Mouse (Mus musculus): ENCODE measurements around the gene Naa80.

Naa80 gene

DNA sequence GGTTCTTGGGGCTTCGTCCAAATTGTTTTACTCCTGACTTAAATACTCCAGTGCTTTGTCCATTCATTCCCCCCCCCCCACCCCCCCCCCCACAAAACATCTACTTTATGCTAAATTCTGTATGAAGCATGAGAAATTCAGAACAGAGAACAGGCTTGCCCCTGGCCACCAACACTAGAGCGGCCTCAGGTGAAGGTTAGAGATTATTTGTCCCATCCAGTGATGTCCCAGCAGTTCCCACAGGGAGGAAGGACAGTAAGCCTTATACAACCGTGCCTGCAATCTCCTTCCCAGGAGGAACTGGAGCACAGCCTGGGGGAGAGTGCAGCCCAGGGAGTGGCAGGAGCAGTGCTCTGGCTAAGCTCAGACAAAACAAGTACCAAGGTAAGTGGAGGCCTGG is at the start of gene Naa80:
Gene Naa80, plus strand, starts transcription at position 301 of the 400 bp plus-strand sequence.
- no peak for DNase-seq

DNA sequence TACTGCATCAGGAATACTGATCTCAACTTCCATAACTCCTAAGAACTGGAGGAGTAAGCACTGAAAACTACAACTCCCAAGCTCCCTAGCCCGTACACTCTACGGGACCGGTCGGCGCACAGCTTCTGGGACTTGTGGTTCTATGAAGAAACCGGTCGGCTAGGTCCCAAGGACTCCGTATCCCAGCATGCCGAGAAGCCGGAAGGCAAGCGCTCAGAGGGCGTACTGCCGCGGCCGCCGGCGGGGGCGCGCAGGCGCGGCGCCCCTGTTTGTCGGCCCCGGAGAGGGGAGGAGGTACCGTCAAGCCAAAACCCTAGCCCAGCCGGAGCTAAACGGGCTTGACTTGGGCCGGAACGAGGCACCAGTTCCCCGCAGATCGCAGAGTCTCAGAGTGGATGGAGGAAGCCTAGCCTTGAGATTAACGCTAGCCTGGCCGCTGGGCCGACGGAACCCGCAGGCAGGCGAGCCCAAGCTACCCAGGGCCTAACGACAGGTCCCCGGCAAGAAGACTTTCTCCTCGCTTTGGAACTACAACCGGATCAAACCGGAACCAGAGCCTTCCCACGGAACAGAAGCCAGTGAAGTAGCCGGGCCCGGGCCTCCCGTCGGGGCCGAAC is 44.8 kb upstream of the Naa80 start, which contains the start of gene Tmem115:
Gene Tmem115, plus strand, starts transcription at position 155 of the 617 bp plus-strand sequence.
- DNase-seq, result peak; percentile 98

DNA sequence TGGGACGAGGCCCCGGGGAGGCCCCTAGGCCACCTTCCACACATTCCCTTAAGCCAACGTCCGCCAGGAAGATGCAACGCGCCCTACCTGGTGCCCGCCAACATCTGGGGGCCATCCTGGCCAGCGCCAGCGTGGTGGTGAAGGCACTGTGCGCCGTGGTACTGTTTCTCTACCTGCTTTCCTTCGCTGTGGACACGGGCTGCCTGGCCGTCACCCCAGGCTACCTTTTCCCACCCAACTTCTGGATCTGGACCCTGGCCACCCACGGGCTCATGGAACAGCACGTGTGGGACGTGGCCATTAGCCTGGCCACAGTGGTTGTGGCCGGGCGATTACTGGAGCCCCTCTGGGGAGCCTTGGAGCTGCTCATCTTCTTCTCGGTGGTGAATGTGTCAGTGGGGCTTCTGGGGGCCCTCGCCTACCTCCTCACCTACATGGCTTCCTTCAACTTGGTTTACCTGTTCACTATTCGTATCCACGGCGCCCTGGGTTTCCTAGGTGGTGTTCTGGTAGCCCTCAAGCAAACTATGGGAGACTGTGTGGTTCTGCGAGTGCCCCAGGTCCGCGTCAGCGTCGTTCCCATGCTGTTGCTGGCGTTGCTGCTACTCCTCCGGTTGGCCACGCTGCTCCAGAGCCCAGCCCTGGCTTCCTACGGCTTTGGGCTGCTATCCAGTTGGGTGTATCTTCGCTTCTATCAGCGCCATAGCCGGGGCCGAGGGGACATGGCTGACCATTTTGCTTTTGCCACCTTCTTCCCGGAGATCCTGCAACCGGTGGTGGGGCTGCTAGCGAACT is 44.1 kb upstream of the Naa80 start:
- DNase-seq, result peak; percentile 40

DNA sequence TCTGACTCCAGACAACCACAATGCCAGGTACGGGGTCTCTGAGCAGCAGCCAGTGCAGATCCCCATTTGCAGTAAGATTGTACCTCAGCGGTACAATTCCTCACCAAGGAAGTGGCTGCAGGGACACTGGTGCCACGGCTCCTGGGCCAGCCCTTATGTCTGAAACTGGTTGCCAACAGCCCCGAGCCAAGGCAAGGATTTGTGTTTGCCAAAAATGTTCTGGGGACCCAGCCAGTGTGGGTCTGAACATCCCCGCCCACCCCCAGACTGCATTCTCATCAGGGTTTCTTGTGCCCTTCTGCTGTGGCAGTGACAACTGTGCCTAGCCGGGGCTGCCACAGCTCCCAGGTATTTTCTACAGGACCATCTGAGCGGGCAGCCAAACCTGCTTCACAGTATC is 40.5 kb upstream of the Naa80 start:
- no peak for DNase-seq

DNA sequence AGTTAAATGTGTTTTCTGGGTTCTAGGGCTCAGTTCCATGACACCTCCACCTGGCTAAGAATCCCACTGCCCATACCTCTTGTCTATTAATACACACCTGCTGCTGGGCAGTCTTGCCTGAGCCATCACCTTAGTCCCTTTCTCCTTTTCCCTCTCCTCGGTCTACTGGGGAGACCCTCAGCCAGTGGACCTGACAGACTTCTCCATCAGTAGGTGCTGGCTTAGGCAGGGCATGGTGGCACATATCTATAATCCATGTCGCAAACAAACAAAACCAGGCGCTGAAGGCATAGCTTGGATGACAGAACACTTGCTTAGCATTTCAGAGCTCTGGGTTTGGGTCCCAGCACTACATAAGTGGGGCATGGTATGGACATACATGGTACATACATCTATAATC is 40.0 kb upstream of the Naa80 start:
- no peak for DNase-seq

DNA sequence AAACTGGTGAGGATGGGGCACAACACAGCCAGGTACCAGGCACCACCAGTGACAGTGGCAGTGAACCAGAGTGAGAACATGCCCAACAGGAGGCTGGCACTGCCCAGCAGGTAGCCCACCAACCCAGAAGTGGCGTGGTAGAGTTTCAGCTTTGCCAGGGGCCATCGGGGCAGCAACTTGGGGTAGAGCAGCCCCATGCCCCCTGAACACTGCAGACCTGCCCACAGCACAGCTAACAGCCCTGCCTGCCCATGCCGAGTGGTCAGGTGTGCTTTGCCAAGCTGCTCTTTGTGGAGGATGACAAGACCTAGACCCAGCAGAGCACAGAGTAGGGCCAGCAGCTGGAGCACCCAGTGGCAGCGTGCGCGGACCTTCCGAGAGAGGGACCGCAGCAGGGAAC is 38.7 kb upstream of the Naa80 start:
- DNase-seq, result peak; percentile 18

DNA sequence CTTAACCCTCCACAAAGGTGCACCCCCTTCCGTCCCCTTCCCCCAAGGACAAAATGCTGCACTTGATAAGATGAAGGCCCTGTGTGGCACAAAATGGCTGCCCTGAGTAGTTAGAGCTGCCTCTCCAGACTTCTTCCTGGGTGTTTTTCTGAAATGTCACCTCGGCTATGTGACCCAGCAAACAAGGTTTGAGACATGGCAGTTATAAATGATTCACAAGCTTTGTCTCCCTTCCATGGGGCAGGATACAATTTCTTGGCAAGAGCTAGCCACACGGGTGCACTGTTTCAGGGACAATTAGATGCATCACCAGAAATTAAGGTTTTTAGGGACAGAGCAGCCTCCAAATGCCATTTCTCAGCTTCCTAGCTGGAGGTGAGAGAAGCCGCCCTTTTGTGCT is 38.3 kb upstream of the Naa80 start:
- DNase-seq, result peak; percentile 28

DNA sequence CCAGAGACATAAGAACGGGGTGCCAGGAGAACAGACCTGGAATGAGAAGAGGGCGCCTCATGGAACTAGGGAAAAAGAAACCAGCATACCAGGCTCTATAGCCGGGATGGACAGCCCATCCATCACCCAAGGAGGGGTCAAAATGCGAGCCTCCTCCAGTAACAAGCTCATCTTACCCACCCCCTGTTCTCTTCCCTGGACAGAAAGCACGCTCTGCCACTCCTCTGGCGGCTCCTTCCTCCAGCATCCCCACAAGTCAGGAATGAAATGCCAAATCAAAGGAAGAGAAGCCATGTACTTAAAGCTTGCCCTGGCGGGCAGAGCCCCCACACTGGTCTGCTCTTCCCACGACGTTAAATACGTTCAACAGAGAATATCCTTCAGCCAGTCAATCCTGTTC is 37.7 kb upstream of the Naa80 start:
- DNase-seq, result no peak

DNA sequence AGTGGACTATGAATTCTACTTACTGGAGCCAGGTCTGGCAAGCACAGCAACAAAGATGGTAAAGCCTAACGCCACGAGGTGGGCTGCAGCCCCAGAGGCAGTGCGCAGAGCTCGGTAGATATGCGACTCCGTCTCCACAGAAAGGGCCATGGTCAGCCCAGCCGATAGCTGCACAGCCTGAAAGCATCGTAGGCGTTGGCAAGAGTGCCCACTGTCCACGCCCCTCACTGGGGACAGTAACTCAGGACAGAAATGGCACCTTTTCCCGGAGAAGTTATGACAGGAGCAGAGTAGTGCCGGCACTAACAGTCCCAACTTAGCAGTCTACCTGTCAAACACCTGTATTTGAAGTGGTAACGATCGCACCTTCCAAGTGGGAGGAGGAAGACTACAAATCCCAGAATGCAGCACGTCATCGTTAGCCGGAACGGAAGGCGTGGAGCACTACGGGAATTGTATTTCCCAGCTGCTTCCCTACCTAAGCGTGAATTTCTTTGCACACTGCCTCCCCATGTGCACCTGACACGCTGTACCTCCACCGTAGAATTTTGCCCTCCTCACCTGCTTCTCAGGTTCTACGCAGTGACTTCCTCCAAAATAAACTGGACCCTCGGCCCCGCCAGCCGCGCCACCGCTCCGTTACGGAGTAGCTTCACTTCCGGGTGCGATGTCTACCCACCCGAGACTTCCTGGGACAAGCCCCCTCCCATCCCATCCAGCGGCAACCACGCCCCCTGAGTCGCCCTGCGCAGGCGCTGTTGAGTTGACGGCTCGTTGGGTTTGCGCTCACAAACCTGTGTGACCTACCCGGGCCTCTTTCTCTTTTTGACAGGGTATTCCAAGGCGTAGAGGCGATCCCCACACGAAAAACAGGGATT is 37.0 kb upstream of the Naa80 start, which contains the start of the genes Cyb561d2 and Nprl2:
Gene Cyb561d2, minus strand, starts transcription at position 720 of the 878 bp plus-strand sequence.
Gene Nprl2, plus strand, starts transcription at position 753 of the 878 bp plus-strand sequence.
- DNase-seq, result peak; percentile 94

DNA sequence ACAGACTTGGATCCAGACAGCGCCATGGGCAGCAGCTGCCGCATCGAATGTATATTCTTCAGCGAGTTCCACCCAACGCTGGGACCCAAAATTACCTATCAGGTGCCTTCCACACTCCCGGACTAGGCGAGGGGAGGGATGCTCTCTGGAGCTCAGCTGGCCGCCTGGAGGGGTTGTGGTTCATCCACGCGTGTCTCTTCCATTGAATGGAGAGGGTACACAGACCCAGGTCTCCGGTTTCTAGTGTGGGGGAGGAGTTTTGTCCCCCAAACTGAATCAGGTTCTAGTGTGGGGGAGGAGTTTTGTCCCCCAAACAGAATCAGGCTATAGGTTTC is 36.4 kb upstream of the Naa80 start:
- no peak for DNase-seq

DNA sequence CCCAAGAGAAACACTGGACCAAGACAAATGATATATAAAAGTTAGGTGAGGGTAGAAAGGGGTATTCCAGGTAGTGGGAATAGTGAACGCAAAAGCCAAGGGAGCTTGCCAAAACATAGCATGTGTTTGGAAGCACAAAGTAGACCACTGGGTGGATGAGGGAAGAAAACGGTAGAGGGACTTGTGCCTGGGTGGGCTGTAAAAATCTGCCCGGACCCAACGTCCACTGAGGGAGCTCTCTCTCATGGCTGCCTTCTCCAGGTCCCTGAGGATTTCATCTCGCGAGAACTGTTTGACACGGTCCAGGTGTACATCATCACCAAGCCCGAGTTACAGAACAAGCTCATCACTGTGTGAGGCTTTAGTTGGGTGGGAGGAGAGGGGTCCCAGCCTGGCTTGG is 36.0 kb upstream of the Naa80 start:
- peak; percentile 35 for DNase-seq

DNA sequence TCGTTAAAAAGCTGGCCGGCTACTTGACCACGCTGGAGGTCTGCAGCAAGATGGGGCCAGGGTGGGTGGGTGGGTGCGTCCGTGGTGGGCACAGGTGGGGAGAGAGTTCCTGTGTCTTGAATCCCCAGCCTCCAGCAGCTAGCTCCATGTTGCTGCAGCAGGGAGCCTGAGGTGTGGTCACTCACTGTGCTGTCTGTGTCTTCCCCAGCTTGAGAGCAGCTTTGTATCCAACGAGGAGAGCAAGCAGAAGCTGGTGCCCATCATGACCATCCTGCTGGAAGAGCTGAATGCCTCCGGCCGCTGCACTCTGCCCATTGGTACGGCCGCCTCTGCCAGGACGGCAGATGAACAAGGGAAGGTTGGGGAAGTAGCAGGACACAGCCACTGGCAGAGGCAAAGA is 35.4 kb upstream of the Naa80 start:
- no peak for DNase-seq

DNA sequence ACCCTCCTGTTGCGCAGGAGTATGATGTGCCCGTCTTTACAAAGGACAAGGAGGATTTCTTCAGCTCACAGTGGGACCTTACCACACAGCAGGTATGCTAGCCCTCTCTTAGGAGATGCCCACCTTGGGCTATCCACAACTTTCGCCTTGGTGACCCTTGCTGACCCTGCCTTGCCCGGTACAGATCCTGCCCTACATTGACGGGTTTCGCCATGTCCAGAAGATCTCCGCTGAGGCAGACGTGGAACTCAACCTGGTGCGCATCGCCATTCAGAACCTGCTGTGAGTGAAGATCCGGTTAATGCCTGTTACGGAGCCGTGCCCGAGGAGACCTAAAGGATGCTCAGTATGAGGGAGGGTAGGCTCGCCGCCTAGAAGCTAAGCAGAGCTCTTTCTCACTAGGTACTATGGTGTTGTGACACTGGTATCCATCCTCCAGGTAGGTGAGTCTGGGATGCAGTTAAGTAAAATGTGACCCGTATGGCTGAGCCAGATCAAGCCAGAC is 34.4 kb upstream of the Naa80 start:
- peak; percentile 28 for DNase-seq

DNA sequence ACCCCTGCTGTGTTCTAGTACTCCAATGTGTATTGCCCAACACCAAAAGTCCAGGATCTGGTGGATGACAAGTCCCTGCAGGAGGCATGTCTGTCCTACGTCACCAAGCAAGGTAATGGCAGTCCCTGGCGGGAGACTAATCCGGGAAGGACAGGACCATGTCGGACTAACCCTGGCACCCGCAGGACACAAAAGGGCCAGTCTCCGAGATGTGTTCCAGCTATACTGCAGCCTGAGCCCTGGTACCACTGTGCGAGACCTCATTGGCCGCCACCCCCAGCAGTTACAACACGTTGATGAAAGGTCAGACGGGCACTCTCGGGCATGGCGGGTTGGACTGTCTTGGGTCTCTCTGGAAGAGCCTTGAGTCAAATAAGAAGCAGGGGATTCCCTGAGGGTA is 34.0 kb upstream of the Naa80 start:
- peak; percentile 27 for DNase-seq

DNA sequence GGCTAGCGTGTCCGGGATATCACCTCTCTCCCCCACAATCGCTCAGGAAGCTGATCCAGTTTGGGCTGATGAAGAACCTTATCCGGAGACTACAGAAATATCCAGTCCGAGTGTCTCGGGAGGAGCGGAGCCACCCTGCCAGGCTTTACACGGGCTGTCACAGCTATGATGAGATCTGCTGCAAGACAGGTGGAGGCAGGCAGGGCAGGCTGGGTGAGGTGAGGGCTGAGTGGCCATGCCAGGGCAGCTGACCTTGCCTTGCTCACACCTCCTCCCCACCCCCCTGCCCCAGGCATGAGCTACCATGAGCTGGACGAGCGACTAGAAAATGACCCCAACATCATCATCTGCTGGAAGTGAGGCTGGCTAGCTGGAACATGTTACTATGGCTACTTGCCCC is 33.5 kb upstream of the Naa80 start:
- peak; percentile 34 for DNase-seq

DNA sequence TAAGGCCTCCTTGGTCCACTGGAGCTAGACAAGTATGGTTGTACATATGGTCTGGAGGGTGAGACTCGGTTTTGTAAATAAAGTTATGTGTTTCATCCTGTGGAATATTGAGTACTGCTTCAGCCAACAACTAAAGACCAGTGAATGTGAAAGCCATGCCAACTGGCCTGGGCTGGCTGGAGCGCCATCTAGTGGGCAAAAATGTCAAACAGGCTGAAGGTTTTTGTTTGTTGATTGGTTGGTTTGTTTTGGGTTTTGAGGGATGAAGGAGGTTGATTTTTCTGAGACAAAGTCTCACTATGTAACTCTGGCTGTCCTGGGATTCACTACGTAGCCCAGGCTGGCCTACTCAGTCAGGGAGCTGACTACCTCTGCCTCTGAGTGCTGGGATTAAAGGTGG is 33.1 kb upstream of the Naa80 start:
- DNase-seq, result peak; percentile 62

DNA sequence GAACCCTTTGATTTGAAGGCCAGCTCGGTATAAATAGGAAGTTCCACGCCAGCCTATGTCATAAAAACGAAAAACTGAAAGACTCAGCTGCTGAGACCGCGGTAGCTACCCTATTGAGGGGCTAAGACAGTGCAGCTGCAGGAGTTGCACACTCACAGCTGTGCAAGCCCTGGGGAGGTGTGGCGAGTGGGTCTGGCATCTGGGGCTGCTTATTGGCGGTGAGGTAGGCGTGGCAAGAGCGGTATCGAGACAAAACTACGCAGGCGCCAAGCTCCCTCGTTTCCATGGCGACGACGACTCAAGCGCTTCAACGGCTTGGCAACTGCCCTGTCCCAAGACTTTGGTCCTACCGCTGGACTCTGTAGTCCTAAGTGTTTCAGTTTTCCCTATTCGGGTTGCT is 31.7 kb upstream of the Naa80 start, which contains the start of gene Zmynd10:
Gene Zmynd10, plus strand, starts transcription at position 273 of the 400 bp plus-strand sequence.
- peak; percentile 97 for DNase-seq

DNA sequence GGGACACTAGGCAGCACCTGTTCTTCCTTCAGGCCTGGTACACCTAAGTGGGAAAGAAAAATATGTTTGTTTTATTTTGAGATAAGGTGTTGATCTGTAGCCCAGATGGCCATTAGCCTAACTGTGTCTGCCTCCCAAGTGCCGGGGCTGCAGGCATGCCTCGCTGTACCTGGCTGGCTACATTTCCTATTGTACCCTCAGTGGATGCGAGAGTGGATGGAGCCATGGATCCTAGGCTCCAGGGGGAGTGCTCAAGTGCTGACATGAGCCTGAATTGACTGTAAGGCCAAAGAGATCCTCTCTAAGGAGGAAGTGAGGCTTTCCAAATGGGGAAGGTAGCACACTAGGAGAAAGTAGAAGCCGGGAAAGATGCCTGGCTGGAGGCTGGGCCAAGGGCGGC is 30.7 kb upstream of the Naa80 start:
- DNase-seq, result no peak

DNA sequence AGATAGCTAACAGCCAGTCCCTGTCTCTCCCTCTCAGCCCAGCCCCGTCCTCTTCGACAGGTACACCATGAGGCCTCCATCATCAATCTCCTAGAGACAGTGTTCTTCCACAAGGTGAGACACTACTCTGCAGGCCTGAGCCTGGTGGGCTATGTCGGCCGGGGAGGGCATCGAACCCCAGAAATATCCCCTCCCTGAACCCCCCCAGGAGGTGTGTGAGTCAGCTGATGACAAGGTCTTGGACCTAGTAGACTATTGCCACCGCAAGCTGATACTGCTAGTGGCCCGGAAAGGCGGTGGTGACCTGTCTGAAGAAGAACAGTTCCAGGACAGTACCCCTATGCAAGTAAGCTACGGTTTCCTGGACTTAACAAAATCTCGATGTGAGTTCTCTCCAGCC is 29.9 kb upstream of the Naa80 start:
- no peak for DNase-seq

DNA sequence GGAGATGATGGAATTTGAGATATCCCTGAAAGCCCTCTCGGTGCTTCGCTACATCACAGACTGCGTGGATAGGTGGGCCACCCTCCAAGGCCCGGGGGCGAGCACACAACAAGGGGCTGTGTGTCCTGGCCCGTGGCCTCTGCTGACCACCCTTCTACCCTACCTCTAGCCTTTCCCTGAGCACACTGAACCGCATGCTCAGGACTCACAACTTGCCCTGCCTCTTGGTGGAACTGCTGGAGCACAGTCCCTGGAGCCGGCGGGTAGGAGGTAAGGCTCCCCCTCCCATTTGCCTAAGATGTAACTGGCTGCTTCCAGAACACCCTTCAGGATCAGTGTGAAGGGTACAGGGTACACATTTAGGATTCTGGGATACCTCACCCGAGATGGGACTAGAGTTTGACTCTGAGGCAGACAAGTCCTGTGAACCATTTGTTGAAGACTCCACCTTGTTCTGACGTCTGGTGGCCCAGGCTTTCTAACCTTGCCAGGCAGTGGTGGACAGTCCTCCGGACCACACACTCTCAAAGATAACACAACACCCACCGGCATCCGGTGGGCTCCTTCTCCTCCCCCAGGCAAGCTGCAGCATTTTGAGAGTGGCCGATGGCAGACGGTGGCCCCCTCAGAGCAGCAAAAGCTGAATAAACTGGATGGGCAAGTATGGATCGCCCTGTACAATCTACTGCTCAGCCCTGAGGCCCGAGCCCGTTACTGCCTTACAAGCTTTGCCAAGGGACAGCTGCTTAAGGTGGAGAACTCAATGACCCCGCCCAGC is 29.2 kb upstream of the Naa80 start:
- DNase-seq, result no peak

DNA sequence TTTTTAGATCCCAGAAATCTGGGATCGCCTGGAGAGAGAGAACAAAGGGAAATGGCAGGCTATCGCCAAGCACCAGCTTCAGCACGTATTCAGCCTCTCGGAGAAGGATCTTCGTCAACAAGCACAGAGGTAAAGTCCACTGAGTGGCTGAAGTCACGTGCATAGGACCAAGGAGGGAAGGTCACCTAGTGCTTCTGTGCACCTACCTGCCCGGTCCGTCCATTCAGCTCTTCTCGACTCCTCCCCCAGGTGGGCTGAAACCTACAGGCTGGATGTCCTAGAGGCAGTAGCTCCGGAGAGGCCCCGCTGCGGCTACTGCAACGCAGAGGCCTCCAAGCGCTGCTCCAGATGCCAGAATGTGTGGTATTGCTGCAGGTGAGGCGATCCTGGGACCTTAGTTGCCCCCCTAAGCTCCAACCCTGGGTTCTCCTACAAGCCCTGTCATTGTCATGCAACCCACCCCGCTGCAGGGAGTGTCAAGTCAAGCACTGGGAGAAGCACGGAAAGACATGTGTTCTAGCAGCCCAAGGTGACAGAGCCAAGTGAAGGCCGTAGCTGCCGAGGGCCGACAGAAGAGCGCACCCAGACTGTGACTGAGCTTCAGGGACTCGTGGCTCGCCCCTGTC is 28.1 kb upstream of the Naa80 start:
- peak; percentile 95 for DNase-seq

All from kidney, adult 11 months (tissue).